Mouse (Mus musculus): ENCODE measurements around the gene Actn4.

Actn4 gene

GRCm38 (mm10) chr7:28950346-28951037 lies 11.6 kb downstream of the Actn4 start:
- DNase-seq (ENCODE audit: low spot score), result no peak

GRCm38 (mm10) chr7:28949298-28949697 lies 12.8 kb downstream of the Actn4 start:
- DNase-seq (ENCODE audit: low spot score), result no peak

GRCm38 (mm10) chr7:28948746-28949145 lies 13.4 kb downstream of the Actn4 start:
- no peak for DNase-seq (ENCODE audit: low spot score)

GRCm38 (mm10) chr7:28946271-28946610 lies 15.9 kb downstream of the Actn4 start:
- no peak for DNase-seq (ENCODE audit: low spot score)

- no peak for DNase-seq (ENCODE audit: low spot score)
Measured at GRCm38 (mm10) chr7:28945416-28946270, 16.5 kb downstream of the Actn4 start.

- DNase-seq (ENCODE audit: low spot score), result no peak
Measured at GRCm38 (mm10) chr7:28944756-28945415, 17.3 kb downstream of the Actn4 start.

GRCm38 (mm10) chr7:28943451-28944180 lies 18.5 kb downstream of the Actn4 start:
- DNase-seq (ENCODE audit: low spot score), result no peak

- no peak for DNase-seq (ENCODE audit: low spot score)
Measured at GRCm38 (mm10) chr7:28941542-28941941, 20.6 kb downstream of the Actn4 start.

- DNase-seq (ENCODE audit: low spot score), result no peak
Measured at GRCm38 (mm10) chr7:28941129-28941528, 21.0 kb downstream of the Actn4 start.

- no peak for DNase-seq (ENCODE audit: low spot score)
Measured at GRCm38 (mm10) chr7:28939418-28940183, 22.5 kb downstream of the Actn4 start.

- DNase-seq (ENCODE audit: low spot score), result no peak
Measured at GRCm38 (mm10) chr7:28938654-28939053, 23.5 kb downstream of the Actn4 start.

- no peak for DNase-seq (ENCODE audit: low spot score)
Measured at GRCm38 (mm10) chr7:28936787-28937186, 25.4 kb downstream of the Actn4 start.

GRCm38 (mm10) chr7:28933825-28934224 lies 28.3 kb downstream of the Actn4 start:
- no peak for DNase-seq (ENCODE audit: low spot score)

- no peak for DNase-seq (ENCODE audit: low spot score)
Measured at GRCm38 (mm10) chr7:28932421-28933041, 29.6 kb downstream of the Actn4 start.

GRCm38 (mm10) chr7:28931695-28932039 lies 30.5 kb downstream of the Actn4 start:
- DNase-seq (ENCODE audit: low spot score), result no peak

GRCm38 (mm10) chr7:28931032-28931694 lies 31.0 kb downstream of the Actn4 start:
- no peak for DNase-seq (ENCODE audit: low spot score)

- DNase-seq (ENCODE audit: low spot score), result no peak
Measured at GRCm38 (mm10) chr7:28930320-28931031, 31.7 kb downstream of the Actn4 start.

GRCm38 (mm10) chr7:28929381-28929780 lies 32.8 kb downstream of the Actn4 start:
- no peak for DNase-seq (ENCODE audit: low spot score)

- no peak for DNase-seq (ENCODE audit: low spot score)
Measured at GRCm38 (mm10) chr7:28926172-28926571, 36.0 kb downstream of the Actn4 start.

- peak; percentile 53 for DNase-seq (ENCODE audit: low spot score)
Measured at GRCm38 (mm10) chr7:28925317-28925716, 36.8 kb downstream of the Actn4 start.
